Mouse (Mus musculus): ENCODE measurements around the gene Pitpnm3.

Gene Pitpnm3

DNA sequence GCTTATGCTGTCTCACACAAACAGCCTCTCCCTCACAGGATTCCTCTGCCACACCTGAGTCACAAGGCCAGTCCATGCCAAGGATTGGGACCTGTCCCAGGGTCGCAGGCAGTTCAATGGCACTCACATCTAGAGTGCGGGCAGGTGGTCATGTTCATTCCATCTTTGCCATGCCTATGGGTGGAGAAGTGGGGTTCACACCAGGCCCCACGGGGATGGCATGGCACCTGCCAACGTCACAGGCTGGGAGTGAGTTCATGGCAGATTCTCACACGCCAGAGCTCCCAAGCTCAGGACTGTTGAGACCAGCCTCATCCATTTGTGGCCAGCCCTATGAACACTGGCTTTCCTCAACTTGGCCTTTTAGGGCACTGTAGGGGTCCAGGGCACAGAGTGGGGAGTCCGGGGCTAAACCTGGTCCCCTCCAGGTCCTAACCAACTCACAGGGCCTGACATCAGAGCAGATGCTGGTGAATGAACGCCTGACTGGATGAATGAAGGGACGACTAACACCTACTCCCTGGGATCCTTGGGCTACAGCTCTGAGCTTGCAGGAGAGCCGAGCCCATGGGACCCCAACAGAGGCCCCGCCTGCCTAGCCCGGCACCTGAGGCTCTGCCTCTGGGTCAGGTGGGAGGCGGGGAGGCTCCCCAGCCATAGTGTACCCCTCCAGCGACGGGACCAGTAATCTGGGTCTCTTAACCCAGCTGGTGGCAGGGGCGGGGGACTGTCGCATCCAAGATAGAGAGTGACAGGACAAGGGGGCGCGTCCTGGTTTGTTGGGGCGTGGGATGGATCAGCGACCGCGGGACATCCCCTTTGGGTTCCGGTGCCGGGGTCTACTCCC, 819 bp downstream of the Pitpnm3 start:
- DNase-seq: no peak

DNA sequence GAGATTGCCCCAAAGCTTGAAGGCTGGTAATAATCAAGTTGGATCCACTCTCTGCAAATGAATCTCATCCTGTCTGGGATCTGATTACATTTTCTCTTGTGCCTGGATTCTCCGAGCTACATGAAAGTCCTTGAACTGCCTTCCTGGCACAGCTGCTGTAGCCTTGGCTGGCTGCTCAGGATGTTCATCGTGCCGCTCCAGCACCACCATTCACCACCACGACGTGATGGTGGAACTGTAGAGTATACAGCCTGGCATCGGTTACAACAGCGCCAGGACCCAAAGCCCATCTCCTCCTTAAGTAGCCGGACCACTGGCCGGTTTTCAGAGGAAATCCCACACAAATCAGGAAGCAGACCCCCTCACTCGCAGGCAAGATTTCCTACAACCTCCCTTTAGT, 2.5 kb downstream of the Pitpnm3 start:
- DNase-seq: no peak

DNA sequence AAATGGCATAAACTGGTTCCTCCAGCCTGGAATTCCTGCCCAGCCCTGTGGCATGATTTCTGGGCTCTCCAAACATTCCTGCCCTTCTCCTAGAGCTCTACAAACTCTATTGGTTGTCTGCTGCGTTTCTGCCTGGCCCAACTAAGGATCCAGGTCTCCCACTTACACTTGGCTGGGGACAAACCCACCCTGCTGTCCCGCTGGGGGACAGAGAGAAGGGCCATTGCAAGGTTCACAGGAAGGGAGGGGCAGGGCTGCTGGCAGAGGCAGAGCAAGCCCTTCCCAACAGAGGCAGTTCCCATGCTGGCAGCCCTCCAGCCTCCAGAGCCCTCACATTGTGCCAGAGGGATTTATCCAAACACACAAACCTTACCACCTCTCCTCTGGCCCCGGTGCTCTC, 3.3 kb downstream of the Pitpnm3 start:
- no peak for DNase-seq

DNA sequence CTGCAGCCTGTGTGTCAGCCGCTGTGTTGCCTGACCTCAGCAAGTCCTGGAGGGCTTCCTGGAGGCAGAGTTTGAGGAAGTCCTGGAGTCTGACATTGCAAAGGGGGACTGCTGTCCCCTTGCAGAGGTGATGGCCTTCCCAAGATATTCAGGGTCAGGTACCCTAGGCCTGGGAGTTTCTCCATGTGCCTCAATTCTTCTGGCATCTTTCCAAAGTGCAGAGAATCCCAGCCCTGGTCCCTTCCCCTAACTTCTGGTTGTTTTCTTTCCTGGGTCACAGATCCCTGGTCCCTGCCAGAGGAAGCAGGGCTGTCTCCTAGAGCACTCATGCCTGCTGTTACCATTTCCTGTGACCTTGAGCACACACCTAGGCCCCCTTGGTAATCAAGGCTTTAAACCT, 3.9 kb downstream of the Pitpnm3 start:
- no peak for DNase-seq

DNA sequence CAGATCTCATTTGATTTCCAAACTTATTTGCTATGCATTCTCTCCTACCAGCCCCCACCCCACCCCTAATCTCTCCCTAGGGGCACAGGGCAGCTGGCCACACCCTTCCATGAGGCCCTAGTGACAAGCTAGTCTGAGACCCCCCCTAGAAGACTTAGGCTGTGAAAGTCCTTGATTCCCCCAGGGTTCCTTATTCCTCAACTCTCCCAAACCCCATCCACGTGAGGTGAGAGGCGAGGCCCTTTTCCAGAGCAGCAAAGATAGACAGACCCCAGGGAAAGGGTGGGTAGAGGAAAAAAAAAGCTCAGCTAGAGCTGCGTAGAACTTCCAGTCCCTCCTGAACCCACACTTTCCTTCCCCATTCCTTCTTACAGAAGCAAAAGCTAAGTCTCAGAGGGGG, 4.7 kb downstream of the Pitpnm3 start:
- no peak for DNase-seq

DNA sequence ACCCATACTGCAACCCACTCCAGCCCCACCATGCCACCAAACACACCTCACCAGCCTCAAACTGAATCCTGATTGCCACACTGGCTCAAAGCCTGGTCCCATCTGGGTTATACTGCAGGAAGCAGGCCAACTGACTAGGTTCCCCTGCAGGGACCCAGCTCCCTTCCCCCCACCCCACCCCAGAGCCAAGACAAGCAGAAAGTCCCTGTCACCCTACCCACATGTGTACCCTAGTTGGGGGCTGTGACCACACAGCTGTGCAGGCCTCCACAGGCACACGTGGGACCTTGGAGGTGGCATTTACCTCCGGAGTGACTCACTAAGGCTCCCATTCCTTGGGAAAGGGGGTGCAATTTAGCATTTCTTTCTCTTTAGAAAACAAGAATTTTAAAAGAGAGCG, 5.1 kb downstream of the Pitpnm3 start:
- no peak for DNase-seq

DNA sequence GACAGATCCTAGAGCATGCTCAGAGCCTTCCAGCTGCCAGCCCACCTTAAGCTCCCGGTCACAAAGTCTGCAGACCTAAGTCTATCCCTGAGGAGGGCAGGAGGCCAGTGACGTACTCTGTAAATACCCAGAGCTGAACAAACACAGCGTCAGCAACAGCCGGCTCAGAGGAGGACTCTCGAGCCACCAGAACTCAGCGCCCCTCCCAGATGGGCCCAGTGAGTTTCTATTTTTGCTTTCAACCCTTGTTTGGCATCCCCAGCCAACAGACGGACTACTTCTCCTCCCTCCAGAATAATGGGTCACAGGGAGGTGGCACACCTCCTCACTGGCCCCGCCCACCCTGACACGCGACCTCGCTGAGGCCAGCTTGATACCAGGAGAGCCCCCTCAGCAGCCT, 5.6 kb downstream of the Pitpnm3 start:
- no peak for DNase-seq

DNA sequence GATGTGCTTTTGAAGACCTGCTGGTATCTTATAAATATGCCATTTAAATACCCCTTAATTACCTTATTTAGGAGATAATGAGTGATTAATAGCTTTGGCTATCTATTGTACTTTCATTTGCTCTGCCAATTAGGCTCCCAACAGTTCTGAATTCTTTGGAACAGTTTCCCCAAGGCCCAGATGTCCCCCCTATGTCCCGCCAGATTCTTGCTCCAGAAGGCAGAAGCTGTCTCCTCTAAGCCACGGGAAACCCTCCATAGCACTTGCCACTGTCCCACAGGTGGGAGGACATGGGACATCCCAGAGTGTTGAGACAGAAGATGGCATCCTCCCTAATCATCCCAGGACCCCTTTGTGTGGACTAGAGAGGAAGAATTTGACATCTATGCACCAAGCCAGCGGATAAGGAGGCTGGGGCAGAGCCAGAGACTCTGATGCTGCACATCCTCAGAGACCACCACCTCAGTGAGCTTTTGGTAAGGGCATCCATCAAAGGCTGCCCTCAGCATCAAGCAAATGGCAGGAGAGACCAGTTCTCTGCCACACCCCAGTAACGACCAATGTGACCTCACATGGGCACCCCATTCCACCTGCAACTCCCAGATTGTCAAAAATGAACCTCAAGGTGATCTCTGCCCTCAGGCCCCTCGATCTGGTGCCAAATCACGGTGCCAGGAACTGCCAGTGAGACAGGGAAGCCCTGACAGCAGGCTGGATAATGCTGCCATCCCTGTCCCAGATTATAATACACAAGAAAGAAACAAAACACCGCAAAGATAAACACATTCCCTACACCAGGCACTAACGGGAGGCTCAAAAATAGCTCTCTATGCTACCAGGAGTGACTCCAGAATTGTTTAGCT, 6.3 kb downstream of the Pitpnm3 start:
- DNase-seq: no peak

DNA sequence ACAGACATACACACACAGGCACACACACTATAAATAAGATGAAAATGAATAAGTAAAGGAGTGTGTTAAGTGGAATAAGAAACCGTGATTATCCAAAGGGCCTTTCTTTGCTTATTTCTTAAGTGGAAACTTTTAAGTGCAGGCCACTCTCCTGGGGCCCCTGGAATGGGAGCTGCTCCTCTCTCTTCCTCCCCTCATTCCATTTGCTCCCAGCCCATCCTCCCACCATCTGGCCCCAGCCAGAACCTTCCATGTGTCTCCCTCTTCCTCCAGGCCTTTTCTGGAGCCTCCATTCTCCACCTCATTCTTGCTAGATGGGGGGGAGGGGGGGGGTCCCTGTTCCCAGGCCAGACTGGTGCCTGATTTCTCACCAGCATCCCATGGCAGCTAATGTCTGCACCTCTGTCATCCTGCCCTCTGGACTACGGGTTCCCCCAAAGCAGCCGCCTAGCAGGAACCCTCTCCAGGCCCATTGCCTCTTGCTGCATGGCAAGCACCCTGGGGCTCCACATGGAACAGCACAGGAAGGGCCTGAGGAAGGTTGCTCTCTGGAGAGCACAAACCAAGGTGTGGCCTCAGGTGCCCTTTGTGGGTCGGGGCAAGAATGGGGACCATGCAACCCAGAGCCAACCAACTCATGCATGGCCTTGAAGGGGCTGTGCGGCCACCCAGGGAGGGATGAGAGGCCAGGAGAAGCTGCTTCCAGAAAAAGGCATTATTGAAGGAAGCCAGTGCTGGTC, 8.0 kb downstream of the Pitpnm3 start:
- no peak for DNase-seq

DNA sequence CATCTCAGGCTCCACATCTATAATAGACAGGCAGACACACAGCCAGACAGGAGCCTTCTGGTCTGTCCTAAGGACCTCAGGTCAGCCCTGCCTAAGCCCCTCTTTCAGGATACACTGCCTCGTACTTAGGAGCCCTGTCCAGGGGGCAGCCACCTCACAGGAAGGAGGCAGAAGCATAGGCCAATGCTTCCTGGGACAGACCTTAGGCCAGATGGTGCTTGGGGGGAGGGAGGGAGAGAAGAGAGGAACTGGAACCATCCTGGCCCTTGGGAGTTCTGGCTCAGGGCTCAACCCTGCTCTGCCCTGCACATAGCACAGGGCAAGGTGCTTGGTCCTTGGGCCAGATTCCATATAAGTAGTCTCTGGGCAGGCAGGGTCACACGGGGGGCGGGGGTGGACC, 9.8 kb downstream of the Pitpnm3 start:
- DNase-seq: no peak

DNA sequence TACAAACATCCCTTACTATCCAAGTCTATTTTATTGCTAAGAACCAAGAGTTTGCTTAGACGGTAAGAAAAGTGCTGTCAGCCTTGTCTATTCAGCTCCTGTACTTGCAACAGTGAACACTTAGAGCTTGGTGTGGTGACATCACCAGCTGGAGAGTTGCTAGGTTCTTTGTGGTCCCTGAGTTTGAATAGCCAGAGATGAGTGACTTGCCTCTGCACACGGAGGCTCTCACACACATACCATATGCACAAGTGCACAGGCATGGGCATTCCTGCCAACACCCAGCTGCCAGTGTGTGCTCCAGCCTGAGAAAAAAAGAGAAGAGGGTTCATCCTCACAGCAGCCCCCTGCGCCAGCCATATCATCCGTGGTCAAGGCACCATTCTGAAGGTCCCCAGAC, 12.0 kb downstream of the Pitpnm3 start:
- DNase-seq: no peak

DNA sequence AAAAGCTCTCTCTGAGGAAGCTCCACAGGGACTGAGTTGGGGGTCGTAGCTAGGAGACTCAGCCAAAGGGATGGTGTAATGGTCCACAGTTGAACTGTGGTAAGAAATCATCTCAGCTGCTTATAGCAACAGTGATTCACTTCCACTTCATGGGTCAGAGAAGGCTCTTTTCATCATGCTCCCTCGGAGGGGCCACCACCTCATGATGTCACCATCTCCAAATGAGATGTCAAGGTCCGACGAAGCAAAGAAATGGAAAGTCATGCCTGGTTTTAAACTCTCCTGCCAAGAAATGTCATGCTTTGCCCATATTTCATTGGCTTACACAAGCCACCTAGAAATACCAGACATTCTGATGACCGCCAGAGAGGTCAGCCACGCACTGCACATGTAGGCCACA, 15.2 kb downstream of the Pitpnm3 start:
- DNase-seq: no peak

DNA sequence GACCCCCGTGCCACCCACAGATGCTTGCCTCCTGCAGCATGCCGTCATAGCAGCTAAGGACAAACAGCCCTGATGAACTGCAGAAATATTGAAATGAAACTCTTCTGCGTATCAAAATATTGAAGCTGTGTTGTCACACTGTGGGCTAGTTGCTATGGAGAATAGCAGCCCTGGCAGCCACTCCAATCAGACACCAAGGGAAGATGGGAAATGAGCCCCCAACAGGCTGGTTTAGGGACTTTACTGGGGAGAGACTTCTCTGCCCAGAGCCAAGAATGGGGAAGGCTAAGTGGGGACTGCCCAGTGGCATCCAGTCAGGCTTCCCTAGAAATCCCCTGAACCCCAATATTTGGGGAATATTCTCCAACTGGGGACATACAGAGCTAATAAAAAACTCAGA, 16.9 kb downstream of the Pitpnm3 start:
- no peak for DNase-seq

DNA sequence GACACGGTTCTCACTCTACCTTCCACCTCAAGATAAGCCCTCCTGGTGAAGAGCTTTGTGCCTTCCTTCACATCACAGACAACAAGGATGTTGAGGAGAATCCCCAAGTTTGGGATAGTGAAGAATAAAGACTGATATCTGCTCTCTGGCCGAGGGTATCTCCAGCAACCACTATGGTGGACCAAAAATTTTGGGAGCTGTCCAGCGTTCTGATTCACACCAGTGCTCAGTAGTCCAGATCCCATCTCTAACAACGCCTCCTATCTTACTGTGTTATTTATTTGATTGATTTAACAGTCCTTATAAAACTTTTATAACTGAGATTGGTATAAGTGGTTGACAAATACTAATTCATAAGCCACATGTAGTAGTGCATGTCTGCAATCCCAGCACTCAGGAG, 22.3 kb downstream of the Pitpnm3 start:
- no peak for DNase-seq

DNA sequence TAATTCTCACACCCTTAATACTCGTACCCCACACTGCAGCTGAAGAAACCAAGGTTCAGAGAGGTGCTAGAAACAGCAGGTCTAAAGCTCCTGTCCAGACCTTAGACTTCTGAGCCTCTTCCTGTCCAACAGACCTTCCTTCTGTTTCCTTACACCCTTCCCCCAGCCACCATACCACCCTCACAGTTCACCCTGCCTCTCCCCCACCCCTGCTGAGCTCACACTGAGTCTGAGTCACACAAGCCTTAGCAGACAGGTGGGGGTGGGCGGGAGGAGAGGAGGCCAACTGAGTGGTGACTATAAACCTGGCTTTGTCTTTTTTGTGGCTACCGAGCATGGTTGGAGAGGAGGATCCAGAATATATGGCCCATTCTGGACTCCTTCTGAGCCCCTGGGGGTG, 24.9 kb downstream of the Pitpnm3 start:
- no peak for DNase-seq

DNA sequence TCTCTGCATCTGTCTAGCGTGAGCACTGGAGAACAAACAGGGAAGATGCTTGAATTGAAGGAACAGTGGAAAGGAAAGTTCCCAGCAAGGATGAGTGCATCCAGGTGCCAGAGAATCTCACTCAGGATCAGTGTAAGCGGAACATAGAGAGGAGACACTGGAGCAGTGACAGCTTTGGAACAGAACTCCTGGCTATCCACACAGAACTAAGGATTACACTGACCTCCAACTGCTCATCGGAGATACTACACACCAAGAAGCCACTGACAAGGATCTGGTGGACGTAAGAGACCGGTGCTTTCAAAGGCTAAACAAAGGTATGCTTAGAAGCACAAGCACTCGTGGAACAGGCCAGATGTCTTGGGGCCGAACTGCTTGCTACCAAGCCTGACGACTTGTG, 31.4 kb downstream of the Pitpnm3 start:
- no peak for DNase-seq

DNA sequence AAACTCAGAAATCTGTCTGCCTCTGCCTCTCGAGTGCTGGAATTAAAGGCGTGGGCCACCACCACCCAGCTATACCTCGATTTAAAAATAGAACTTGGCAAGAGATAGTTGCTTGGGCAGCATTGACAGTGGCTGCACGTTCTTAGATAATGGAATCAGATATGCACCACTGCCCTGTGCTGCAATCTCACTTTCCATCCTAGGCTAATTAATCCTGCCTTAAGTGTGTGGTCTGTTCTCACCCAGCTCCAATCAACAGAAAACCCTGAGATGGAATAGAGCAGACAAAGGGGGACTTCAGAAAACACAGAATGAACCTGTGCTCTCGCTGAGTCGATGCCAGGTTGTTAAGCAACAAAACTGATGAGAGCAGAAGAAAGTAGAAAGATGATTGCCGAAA, 32.0 kb downstream of the Pitpnm3 start:
- DNase-seq: no peak

DNA sequence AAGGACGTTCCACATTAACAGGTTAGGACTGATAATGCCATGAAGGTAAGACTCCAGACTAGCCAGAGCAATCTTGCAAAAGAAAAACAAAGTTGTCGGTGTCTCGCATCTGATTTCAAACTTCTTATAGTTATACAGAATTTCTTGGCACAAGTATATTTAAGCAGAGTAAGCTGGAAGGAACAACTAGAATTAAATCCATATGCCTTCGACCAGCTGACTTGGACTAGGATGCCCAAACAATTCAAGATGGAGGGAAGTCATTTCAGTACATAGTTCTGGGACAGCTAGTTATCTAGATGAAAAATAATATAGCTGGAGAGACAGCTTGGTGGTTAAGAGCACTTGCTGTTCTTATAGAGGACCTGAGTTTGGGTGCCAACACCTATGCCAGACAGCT, 34.6 kb downstream of the Pitpnm3 start:
- DNase-seq: no peak

DNA sequence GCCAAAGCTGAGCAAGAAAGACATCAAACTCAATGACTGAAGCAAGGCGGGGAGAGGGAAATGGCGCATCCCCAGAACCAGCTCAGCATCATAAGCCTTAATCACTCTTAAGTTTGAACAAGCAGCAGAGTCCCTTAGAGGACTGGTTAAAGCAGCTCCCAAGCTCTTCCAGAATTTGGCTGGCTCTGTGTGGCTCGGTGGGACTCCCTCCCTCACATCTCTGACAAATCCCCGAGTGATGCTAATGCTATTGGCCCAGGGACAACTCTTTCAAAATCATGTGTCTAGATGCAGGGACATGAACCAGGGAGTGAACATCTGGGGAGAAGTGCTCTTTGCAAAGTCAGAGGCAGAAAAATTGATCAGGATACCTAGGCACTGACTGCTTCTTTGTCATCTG, 36.4 kb downstream of the Pitpnm3 start:
- no peak for DNase-seq

DNA sequence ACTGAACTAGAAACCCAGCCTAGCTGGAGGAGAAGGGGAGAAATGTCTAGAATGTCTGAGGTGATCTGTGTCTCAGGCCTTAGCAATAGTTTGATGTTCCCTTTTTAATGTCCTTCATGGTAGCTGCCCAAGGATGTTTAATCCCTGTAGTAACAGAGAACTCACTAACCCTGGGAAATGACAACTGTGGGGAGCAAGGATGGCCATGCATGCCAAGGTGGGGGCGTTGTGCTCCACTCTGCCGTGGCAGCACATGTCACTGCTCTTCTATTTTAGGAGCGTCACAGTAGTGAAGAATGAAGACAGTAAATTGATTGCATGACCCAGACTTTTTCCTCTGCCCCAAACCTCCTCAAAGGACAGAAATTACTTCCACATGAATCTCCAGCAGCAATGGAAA, 37.6 kb downstream of the Pitpnm3 start:
- DNase-seq: no peak

DNA sequence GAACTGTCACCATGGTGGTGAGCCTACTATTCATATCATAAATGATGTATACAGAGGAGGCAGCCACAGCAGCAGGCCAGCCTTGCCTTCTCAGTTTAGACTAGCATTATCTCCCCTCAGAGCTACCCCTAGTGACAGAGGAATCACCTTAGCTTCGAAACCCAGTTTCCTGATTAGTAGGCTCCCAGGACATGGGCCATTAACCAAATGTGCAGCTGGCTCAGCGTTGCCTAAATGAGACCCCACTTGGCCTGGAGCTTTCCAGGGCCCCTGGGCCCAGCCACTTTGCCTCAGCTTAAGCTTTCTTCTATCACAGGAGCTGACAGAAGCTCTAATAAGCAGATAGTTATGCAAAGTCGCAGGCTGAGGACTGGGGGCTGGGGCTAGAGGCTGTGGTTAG, 39.6 kb downstream of the Pitpnm3 start:
- no peak for DNase-seq

DNA sequence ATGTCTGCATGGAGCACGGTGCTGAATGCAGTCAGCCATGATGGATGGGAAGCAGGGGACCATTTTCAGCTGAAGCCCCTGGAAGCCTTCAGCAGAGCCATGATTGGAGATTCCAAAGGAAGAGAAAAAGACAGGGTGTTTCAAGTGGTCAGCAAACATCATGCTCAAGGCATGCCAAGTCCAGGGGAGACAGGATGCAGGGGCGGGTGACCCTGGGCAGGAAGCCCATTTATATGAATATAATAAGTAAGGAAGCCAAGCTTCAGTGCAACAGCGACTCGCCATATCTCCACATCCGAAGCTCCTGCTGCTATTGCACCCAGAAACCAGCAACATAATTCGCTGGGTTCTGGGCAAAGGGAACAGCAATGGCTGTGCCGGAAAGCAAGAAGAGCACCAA, 41.1 kb downstream of the Pitpnm3 start:
- DNase-seq: no peak

DNA sequence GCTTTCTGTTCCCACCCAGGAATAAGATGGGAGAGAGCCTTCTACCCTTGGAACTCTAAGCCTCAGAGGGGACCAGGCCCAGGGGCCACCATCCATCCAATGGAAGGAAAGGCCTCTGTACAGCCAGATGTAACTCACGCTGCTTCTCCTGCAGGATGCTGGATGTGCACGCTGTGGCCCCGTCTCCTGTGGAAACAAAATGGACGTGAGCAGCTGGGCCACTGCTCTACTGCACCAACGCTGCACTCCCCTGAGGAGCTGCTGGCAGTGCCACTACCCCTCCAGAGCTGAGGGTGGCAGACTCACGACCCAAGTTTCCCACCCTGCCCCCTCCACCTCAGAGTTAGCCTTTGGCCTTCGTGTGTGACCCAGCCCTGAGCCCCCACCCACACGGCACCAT, 43.2 kb downstream of the Pitpnm3 start:
- DNase-seq: no peak
